Mouse (Mus musculus) left cerebral cortex, adult 9 months (tissue): ENCODE results near the gene Stxbp4.

ENCODE experiments used
- DNase-seq, 2 experiments: peaks; one replicate each; pipeline ENCODE4 v3.0.0; 2022; ENCODE audit warnings: low spot score in 2 of 2

Gene Stxbp4

DNA sequence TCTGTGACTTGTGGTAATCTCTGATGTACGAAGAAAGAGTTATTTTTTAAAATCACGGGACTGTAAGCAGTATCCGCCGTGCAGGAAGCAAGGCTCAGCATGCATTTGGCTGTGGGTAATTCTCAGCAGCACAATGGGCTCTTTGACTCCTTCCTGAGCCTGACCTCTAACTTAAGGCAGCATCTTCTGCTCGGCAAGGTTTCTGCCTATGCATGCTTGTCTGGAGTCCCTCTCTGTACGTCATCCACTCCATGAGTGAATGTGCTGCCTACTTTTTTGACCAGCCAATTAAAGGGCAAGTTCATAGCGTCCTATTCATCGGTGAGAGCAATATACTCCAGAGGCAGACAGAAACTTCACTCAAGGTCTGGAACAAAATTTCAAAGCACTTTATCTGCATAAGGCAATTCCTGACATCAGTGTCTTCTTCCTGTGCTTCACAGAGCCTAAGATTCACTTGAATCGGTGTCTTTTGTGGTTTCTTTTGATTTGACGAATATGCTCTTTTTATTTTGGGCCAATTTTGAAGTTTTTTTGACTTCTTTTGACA, 173.8 kb downstream of the Stxbp4 start:
- DNase-seq, result no peak

DNA sequence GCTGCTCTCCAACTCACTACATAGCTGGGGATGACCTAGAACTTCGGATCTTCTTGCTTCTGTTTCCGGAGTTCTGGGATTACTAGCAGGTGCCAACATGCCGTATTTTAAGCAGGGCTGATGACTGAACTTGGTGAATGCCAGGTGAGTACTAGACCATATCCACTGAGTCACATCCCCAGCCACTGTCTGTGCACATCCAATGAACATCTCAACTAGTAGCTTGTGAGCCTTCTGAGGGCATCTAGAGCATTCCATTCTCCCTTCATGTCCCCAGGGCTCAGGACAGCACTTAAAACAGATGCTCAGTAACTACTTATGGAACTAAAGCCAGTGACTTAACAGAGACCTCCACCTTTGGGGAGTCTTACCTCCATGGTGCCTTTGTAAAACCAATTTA, 177.4 kb downstream of the Stxbp4 start:
- no peak for DNase-seq

- no peak for DNase-seq
These were observed 185.8 kb downstream of the Stxbp4 start for GRCm38 (mm10) chr11:90452134-90452533.

GRCm38 (mm10) chr11:90451506-90451905, 186.4 kb downstream of the Stxbp4 start:
- no peak for DNase-seq

DNA sequence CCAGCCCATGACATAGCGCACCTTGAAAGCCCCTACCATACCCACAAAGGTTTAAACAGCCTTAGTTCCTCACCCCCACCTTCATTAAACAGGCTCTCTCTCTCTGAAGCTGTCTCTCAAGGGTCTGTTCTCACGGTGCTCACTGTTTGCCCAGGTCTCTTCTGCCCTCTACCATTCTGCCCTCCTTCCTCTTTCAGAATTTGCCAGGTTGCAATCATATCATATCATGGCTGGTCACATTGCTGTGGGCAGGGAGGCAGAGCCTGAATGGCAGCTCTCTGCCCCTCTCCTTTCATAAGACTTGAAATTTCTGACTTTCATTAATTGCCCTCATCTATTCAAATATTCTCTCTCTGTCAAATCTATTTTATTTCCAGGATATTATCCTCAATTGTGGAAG, 195.4 kb downstream of the Stxbp4 start:
- no peak for DNase-seq

DNA sequence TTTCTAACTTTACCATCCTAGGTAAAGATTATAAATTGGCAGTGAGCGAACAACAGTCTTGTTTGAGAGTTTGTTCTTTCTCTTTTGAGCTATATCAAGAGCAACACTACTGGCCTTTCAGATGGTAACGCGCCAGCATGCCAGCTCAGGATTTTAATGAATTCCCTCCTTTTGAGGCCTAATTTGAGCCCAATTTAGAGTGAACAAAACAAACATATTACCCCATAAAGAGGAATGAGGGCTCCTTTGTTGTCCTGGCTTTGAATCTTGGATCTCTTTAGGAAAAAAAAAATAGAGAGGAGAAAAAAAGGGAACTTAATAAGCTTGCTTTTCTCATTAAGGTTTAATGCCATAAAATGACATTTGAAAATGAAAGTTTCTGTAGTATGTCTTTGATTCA, 197.0 kb downstream of the Stxbp4 start:
- DNase-seq, result no peak

GRCm38 (mm10) chr11:90438768-90439167, 199.1 kb downstream of the Stxbp4 start:
- DNase-seq, result no peak
